Mouse (Mus musculus): ENCODE data around the gene C1qtnf4. TPM values are rescaled to one million over a fixed set of nuclear protein-coding genes. Genes with fewer than 3 reads are reported as not detected.
A peak's percentile ranks its signal among the peaks of the same experiment; 100 is the strongest.

The C1qtnf4 gene
- total and polyA plus RNA-seq, 3 experiments = not detected

DNA sequence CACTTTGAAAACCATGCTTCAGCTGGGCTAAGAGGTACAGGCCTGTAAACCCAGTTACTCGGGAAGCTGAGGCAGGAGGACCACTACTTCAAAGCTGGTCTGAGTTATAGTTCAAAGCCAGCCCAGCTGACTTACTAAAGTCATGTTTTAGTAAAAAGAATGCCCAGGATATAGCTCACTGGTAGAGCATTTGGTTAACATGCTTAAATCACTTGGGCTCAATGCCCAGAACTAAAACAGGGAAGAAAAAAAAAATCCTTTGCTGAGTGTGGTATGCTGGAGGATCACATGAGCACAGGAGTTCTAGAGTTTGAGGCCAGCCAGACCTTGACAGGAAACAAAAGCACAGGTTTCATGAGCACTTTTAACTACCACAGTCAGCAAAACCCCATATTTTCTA, 26.0 kb downstream of the C1qtnf4 start:
- TF ChIP-seq MXI1 (IDR thresholded peaks at IDR 0.05; ENCODE audit: low read depth, low read length) (no peak), MAFK (IDR thresholded peaks at IDR 0.05; ENCODE audit: borderline replicate concordance, low read depth, low read length) (no peak), USF1 (IDR thresholded peaks at IDR 0.05; ENCODE audit: low read depth, low read length) (0 out of 2 replicates have a peak, but pooled peaks have one; percentile 6), BHLHE40 (IDR thresholded peaks at IDR 0.05; ENCODE audit: borderline replicate concordance, low read depth, low read length) (no peak), ETS1 (IDR thresholded peaks at IDR 0.05; ENCODE audit: low read depth, low read length) (no peak)
- Histone ChIP-seq H3K27me3 (ENCODE audit: control insufficient read depth in 1 of 2, insufficient read depth in 2 of 2, low read length in 2 of 2) (no peaks in the 10 kb centered on the region), H3K79me2 (ENCODE audit: control insufficient read depth, insufficient read depth, low read length, poor library complexity) (peaks cover 15% of the 10 kb centered on the region), H3K27ac (ENCODE audit: control insufficient read depth, low read depth, low read length) (no peak overlapping the region), H3K36me3 (ENCODE audit: control insufficient read depth in 1 of 2, insufficient read depth in 2 of 2, low read length in 2 of 2) (peaks cover 7 to 14% of the 10 kb centered on the region in 2 experiments), H3K4me1 (ENCODE audit: control insufficient read depth in 1 of 2, insufficient read depth in 2 of 2, low read length in 2 of 2) (peaks cover 0 to 3% of the 10 kb centered on the region in 2 experiments; a peak in 3 of 4 replicates), H3K9me3 (replicated peaks; ENCODE audit: insufficient read depth, low read length) (no peaks in the 10 kb centered on the region), H3K9ac (ENCODE audit: control insufficient read depth, low read depth, low read length, poor library complexity, severe bottlenecking) (no peak overlapping the region), H3K4me3 (ENCODE audit: control insufficient read depth in 1 of 2, insufficient read depth in 1 of 2, low read depth in 2 of 2, low read length in 2 of 2) (no peak overlapping the region)
- no peak for DNase-seq (ENCODE audit: low read depth, low spot score)

DNA sequence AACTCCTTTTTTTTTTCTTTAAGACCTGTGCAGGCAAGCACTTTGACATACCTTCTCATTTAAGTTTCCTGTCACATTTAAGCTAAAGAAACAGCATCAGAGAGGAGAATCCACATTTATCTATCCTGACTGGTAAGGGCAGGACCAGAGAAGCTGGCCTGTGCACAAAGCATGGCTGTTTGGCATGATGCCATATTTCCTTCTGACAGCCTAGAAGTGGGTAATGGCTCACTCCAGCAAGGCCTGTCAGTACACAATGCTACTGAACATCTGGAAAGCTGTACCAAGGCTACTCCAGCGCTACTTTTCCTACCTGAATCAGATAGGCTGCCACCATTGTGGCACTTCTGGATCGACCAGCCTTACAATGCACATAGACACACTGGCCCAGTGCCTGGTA, 28.0 kb downstream of the C1qtnf4 start:
- Histone ChIP-seq H3K27me3 (ENCODE audit: control insufficient read depth in 1 of 2, insufficient read depth in 2 of 2, low read length in 2 of 2) (no peaks in the 10 kb centered on the region), H3K4me3 (ENCODE audit: control insufficient read depth in 1 of 2, insufficient read depth in 1 of 2, low read depth in 2 of 2, low read length in 2 of 2) (no peak overlapping the region), H3K79me2 (ENCODE audit: control insufficient read depth, insufficient read depth, low read length, poor library complexity) (peaks cover 31% of the 10 kb centered on the region), H3K27ac (ENCODE audit: control insufficient read depth, low read depth, low read length) (no peak overlapping the region), H3K4me1 (ENCODE audit: control insufficient read depth in 1 of 2, insufficient read depth in 2 of 2, low read length in 2 of 2) (peaks cover 0 to 5% of the 10 kb centered on the region in 2 experiments; a peak in 3 of 4 replicates), H3K9me3 (replicated peaks; ENCODE audit: insufficient read depth, low read length) (no peaks in the 10 kb centered on the region), H3K9ac (ENCODE audit: control insufficient read depth, low read depth, low read length, poor library complexity, severe bottlenecking) (no peak overlapping the region), H3K36me3 (ENCODE audit: control insufficient read depth in 1 of 2, insufficient read depth in 2 of 2, low read length in 2 of 2) (peaks cover 5 to 15% of the 10 kb centered on the region in 2 experiments)
- peak; percentile 58 for DNase-seq (ENCODE audit: low read depth, low spot score)
- TF ChIP-seq MXI1 (IDR thresholded peaks at IDR 0.05; ENCODE audit: low read depth, low read length) (peak; percentile 60), RCOR1 (IDR thresholded peaks at IDR 0.05; ENCODE audit: low read depth, low read length) (no peak), CTCF (IDR thresholded peaks at IDR 0.05 in 2 of 3, conservative IDR thresholded peaks at IDR 0.05 in 1 of 3; ENCODE audit: control insufficient read depth in 1 of 3, insufficient read depth in 1 of 3, low read depth in 2 of 3, low read length in 3 of 3, poor library complexity in 1 of 3, severe bottlenecking in 1 of 3) (no peak), ZKSCAN1 (IDR thresholded peaks at IDR 0.05; ENCODE audit: low read depth, low read length) (no peak), MYC (IDR thresholded peaks at IDR 0.05; ENCODE audit: low read depth, low read length) (0 out of 2 replicates have a peak, but pooled peaks have one; percentile 43), ZC3H11A (IDR thresholded peaks at IDR 0.05; ENCODE audit: low read depth, low read length) (no peak), BHLHE40 (IDR thresholded peaks at IDR 0.05; ENCODE audit: borderline replicate concordance, low read depth, low read length) (no peak)

DNA sequence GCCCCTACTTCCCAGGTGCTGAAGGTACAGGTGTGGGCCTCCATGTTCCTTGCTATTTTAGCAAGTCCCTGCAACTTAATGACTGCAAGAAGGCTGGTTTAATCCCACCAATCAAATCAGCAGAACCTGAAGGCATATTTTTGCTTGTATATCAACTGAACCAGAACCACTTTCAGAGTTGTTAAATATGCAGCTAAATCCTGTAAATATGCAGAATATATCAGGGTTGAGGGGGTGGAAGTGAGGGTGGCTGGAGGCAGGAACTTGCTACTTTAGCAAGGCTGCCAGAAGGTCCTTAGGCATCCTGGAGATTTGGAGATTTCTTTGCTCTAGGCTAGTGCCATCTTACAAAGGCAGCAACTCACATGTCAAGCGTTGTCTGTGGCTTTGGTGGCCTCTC, 29.9 kb downstream of the C1qtnf4 start:
- no peak overlapping the region for H3K4me3 ChIP-seq (ENCODE audit: control insufficient read depth in 1 of 2, insufficient read depth in 1 of 2, low read depth in 2 of 2, low read length in 2 of 2)
- peaks cover 0 to 15% of the 10 kb centered on the region in 2 experiments; a peak in 3 of 4 replicates for H3K36me3 ChIP-seq (ENCODE audit: control insufficient read depth in 1 of 2, insufficient read depth in 2 of 2, low read length in 2 of 2)
- H3K9ac ChIP-seq (ENCODE audit: control insufficient read depth, low read depth, low read length, poor library complexity, severe bottlenecking) = no peak overlapping the region

More for the DNA sequence above, 29.9 kb downstream of the C1qtnf4 start:
- DNase-seq (ENCODE audit: low read depth, low spot score) = no peak
- Histone ChIP-seq H3K9me3 (replicated peaks; ENCODE audit: insufficient read depth, low read length) (no peaks in the 10 kb centered on the region), H3K4me1 (ENCODE audit: control insufficient read depth in 1 of 2, insufficient read depth in 2 of 2, low read length in 2 of 2) (peaks cover 0 to 5% of the 10 kb centered on the region in 2 experiments; a peak in 3 of 4 replicates), H3K27me3 (ENCODE audit: control insufficient read depth in 1 of 2, insufficient read depth in 2 of 2, low read length in 2 of 2) (no peaks in the 10 kb centered on the region), H3K79me2 (ENCODE audit: control insufficient read depth, insufficient read depth, low read length, poor library complexity) (peaks cover 31% of the 10 kb centered on the region), H3K27ac (ENCODE audit: control insufficient read depth, low read depth, low read length) (no peak overlapping the region)
- TF ChIP-seq ZC3H11A (IDR thresholded peaks at IDR 0.05; ENCODE audit: low read depth, low read length) (no peak), E2F4 (IDR thresholded peaks at IDR 0.05; ENCODE audit: borderline replicate concordance, low read depth, low read length) (no peak), USF2 (IDR thresholded peaks at IDR 0.05; ENCODE audit: borderline replicate concordance in 1 of 2, insufficient read depth in 1 of 2, low read depth in 1 of 2, low read length in 2 of 2) (no peak), CHD1 (IDR thresholded peaks at IDR 0.05; ENCODE audit: low read depth, low read length) (no peak), ELF1 (IDR thresholded peaks at IDR 0.05; ENCODE audit: low read depth, low read length) (no peak), GATA1 (IDR thresholded peaks at IDR 0.05; ENCODE audit: low read depth, low read length) (no peak)

All from MEL (cell line).